Mouse (Mus musculus): ENCODE data around the gene Tcf19. TPM values are rescaled to one million over a fixed set of nuclear protein-coding genes. Genes with fewer than 3 reads are reported as not detected.
"Not testable (repeated sequence)": the region's sequence is repeated elsewhere in the genome, so short reads cannot be mapped to it uniquely, and the experiment has no call there.

The Tcf19 gene
- polyA plus RNA-seq, 1 experiment = 1.1 TPM

- Histone ChIP-seq H3K4me3 (ENCODE audit: insufficient read depth, low read depth, low read length) (no peak overlapping the region), H3K4me1 (ENCODE audit: control insufficient read depth, insufficient read depth, insufficient read length, low read length) (no peaks in the 10 kb centered on the region), H3K27ac (replicated peaks; ENCODE audit: low read depth, low read length) (no peak overlapping the region)
Measured at GRCm38 (mm10) chr17:35484066-35484465, 32.6 kb downstream of the Tcf19 start.

GRCm38 (mm10) chr17:35469842-35470751 lies 46.5 kb downstream of the Tcf19 start, which contains the start of gene H2-Q10:
Gene H2-Q10, plus strand, starts transcription at chr17:35470089.
- H3K4me3 ChIP-seq (ENCODE audit: insufficient read depth, low read depth, low read length) = peak within 1 kb of the TSS; percentile 51
- H3K4me1 ChIP-seq (ENCODE audit: control insufficient read depth, insufficient read depth, insufficient read length, low read length) = no peaks in the 10 kb centered on the region
- no peak within 1 kb of the TSS for H3K27ac ChIP-seq (replicated peaks; ENCODE audit: low read depth, low read length)

GRCm38 (mm10) chr17:35468936-35469335 lies 47.7 kb downstream of the Tcf19 start:
- H3K4me3 ChIP-seq (ENCODE audit: insufficient read depth, low read depth, low read length) = 0 out of 2 replicates have a peak overlapping the region, but pooled peaks have one; percentile 1
- not testable (repeated sequence) for H3K27ac ChIP-seq (replicated peaks; ENCODE audit: low read depth, low read length); H3K4me1 ChIP-seq (ENCODE audit: control insufficient read depth, insufficient read depth, insufficient read length, low read length)

- H3K27ac ChIP-seq (replicated peaks; ENCODE audit: low read depth, low read length) = not testable (repeated sequence)
Measured at GRCm38 (mm10) chr17:35465651-35466050, 51.0 kb downstream of the Tcf19 start.

More at GRCm38 (mm10) chr17:35465651-35466050, 51.0 kb downstream of the Tcf19 start:
- H3K4me1 ChIP-seq (ENCODE audit: control insufficient read depth, insufficient read depth, insufficient read length, low read length); H3K4me3 ChIP-seq (ENCODE audit: insufficient read depth, low read depth, low read length): not testable (repeated sequence)

Other genes starting within 250 kb of the Tcf19 start
- 0.40 TPM in 1 of 2 replicates, not detected in the other for gene H2-Q1, start 196.4 kb downstream of the Tcf19 start, polyA plus RNA-seq (2012; ENCODE audit: insufficient read depth, insufficient read length, missing spikeins)
- not detected in 2 replicates for gene H2-Q2, start 174.6 kb downstream of the Tcf19 start, polyA plus RNA-seq (2012; ENCODE audit: insufficient read depth, insufficient read length, missing spikeins)
- 12.3 and 19.2 TPM in 2 replicates for gene H2-Q4, start 137.2 kb downstream of the Tcf19 start, polyA plus RNA-seq (2012; ENCODE audit: insufficient read depth, insufficient read length, missing spikeins)
- gene H2-Q6, start 92.0 kb downstream of the Tcf19 start, polyA plus RNA-seq (2012; ENCODE audit: insufficient read depth, insufficient read length, missing spikeins) = 6.4 and 9.4 TPM in 2 replicates
- gene H2-Q7, start 77.7 kb downstream of the Tcf19 start, polyA plus RNA-seq (2012; ENCODE audit: insufficient read depth, insufficient read length, missing spikeins) = 9.1 and 23.4 TPM in 2 replicates
- 164 and 201 TPM in 2 replicates for gene H2-Q10, start 46.7 kb downstream of the Tcf19 start, polyA plus RNA-seq (2012; ENCODE audit: insufficient read depth, insufficient read length, missing spikeins)
- not detected in 2 replicates for gene Pou5f1, start 10.8 kb downstream of the Tcf19 start, polyA plus RNA-seq (2012; ENCODE audit: insufficient read depth, insufficient read length, missing spikeins)
- 0.88 and 2.3 TPM in 2 replicates for gene Cchcr1, start 276 bp upstream of the Tcf19 start, polyA plus RNA-seq (2012; ENCODE audit: insufficient read depth, insufficient read length, missing spikeins)
- not detected in 2 replicates for gene Psors1c2, start 16.4 kb upstream of the Tcf19 start, polyA plus RNA-seq (2012; ENCODE audit: insufficient read depth, insufficient read length, missing spikeins)
- 19.7 TPM in 2 replicates for gene Cdsn, start 35.3 kb upstream of the Tcf19 start, polyA plus RNA-seq (2012; ENCODE audit: insufficient read depth, insufficient read length, missing spikeins)
- not detected in 2 replicates for gene 2300002M23Rik, start 50.6 kb upstream of the Tcf19 start, polyA plus RNA-seq (2012; ENCODE audit: insufficient read depth, insufficient read length, missing spikeins)
- gene Sfta2, start 84.7 kb upstream of the Tcf19 start, polyA plus RNA-seq (2012; ENCODE audit: insufficient read depth, insufficient read length, missing spikeins) = not detected in 2 replicates
- not detected in 2 replicates for gene Gm9573, start 109.8 kb upstream of the Tcf19 start, polyA plus RNA-seq (2012; ENCODE audit: insufficient read depth, insufficient read length, missing spikeins)
- gene Mucl3, start 126.9 kb upstream of the Tcf19 start, polyA plus RNA-seq (2012; ENCODE audit: insufficient read depth, insufficient read length, missing spikeins) = not detected in 2 replicates
- gene Vars2, start 150.8 kb upstream of the Tcf19 start, polyA plus RNA-seq (2012; ENCODE audit: insufficient read depth, insufficient read length, missing spikeins) = 18.1 and 18.5 TPM in 2 replicates
- 16.3 and 19.0 TPM in 2 replicates for gene Gtf2h4, start 156.9 kb upstream of the Tcf19 start, polyA plus RNA-seq (2012; ENCODE audit: insufficient read depth, insufficient read length, missing spikeins)
- gene Ddr1, start 187.8 kb upstream of the Tcf19 start, polyA plus RNA-seq (2012; ENCODE audit: insufficient read depth, insufficient read length, missing spikeins) = 4.2 and 4.5 TPM in 2 replicates

Data from brown adipose tissue, adult 24 weeks (tissue).